Mouse (Mus musculus) v-Abl transformed pro-B cells (cell line): ENCODE results near the gene Sox13.

Experiments used
- in situ Hi-C, 2 experiments: fragments of 400-800 bp; cut with MboI; formaldehyde crosslinking; loops; one replicate each; pipeline ENCODE4 v1.15.1; 2025; ENCODE audit not compliant: unreplicated experiment in 2 of 2

Gene Sox13

GRCm38 (mm10) chr1:133379254-133379985, 44.8 kb downstream of the Sox13 start:
- in situ Hi-C loops, result loop anchor here in 1 of 2 experiments (10.0 kb wide), 2 partner anchors 65 to 205 kb away; no protein-coding TSS in a partner anchor

- in situ Hi-C loops, result loop anchor here in 1 of 2 experiments (10.0 kb wide), 2 partner anchors 63 to 203 kb away; no protein-coding TSS in a partner anchor
Observed at GRCm38 (mm10) chr1:133377547-133377946, 46.6 kb downstream of the Sox13 start.

- in situ Hi-C loops, result loop anchor here in 1 of 2 experiments (10.0 kb wide), 2 partner anchors 61 to 201 kb away; no protein-coding TSS in a partner anchor
Observed at GRCm38 (mm10) chr1:133375696-133376346, 48.4 kb downstream of the Sox13 start.

- in situ Hi-C loops, result loop anchor here in 1 of 2 experiments (10.0 kb wide), 2 partner anchors 57 to 197 kb away; no protein-coding TSS in a partner anchor
Observed at GRCm38 (mm10) chr1:133372113-133372512, 52.1 kb downstream of the Sox13 start.

GRCm38 (mm10) chr1:133371431-133371830, 52.7 kb downstream of the Sox13 start:
- in situ Hi-C loops, result loop anchor here in 1 of 2 experiments (10.0 kb wide), 2 partner anchors 57 to 197 kb away; no protein-coding TSS in a partner anchor

- in situ Hi-C loops, result loop anchor here in 1 of 2 experiments (10.0 kb wide), 2 partner anchors 56 to 196 kb away; no protein-coding TSS in a partner anchor
Observed at GRCm38 (mm10) chr1:133370352-133370751, 53.8 kb downstream of the Sox13 start.

GRCm38 (mm10) chr1:133368644-133369043, 55.5 kb downstream of the Sox13 start:
- in situ Hi-C loops, result no loop called here

GRCm38 (mm10) chr1:133367606-133368488, 56.3 kb downstream of the Sox13 start:
- in situ Hi-C loops, result no loop called here

GRCm38 (mm10) chr1:133366951-133367605, 57.1 kb downstream of the Sox13 start:
- in situ Hi-C loops, result no loop called here

GRCm38 (mm10) chr1:133364890-133365289, 59.3 kb downstream of the Sox13 start:
- in situ Hi-C loops, result no loop called here

GRCm38 (mm10) chr1:133364022-133364630, 60.1 kb downstream of the Sox13 start:
- in situ Hi-C loops, result no loop called here

GRCm38 (mm10) chr1:133363276-133364021, 60.7 kb downstream of the Sox13 start, which contains the start of gene Etnk2:
TSS of gene Etnk2 (plus strand) at chr1:133363572.
- in situ Hi-C loops, result no loop called here

GRCm38 (mm10) chr1:133362103-133362502, 62.1 kb downstream of the Sox13 start:
- in situ Hi-C loops, result no loop called here

GRCm38 (mm10) chr1:133361006-133361405, 63.2 kb downstream of the Sox13 start:
- in situ Hi-C loops, result no loop called here

GRCm38 (mm10) chr1:133356330-133356729, 67.8 kb downstream of the Sox13 start:
- in situ Hi-C loops, result loop anchor here (10.0 kb wide), 1 partner anchor 322 kb away; the partner anchor contains the start of gene Mdm4 (in 2 of the 2)

GRCm38 (mm10) chr1:133355912-133356311, 68.3 kb downstream of the Sox13 start:
- in situ Hi-C loops, result loop anchor here (10.0 kb wide), 1 partner anchor 321 kb away; the partner anchor contains the start of gene Mdm4 (in 2 of the 2)

- in situ Hi-C loops, result loop anchor here (10.0 kb wide), 1 partner anchor 321 kb away; the partner anchor contains the start of gene Mdm4 (in 2 of the 2)
Observed at GRCm38 (mm10) chr1:133355469-133355868, 68.7 kb downstream of the Sox13 start.

- in situ Hi-C loops, result loop anchor here (5.0 to 10.0 kb wide), 2 partner anchors 36 to 319 kb away; partner anchors contain the start of gene Mdm4 (in 2 of the 2)
Observed at GRCm38 (mm10) chr1:133353371-133353809, 70.8 kb downstream of the Sox13 start.
